Mouse (Mus musculus) ES-Bruce4 (cell line): Measurements from ENCODE around the gene Gng4.

Experiments
- CTCF ChIP-seq: IDR thresholded peaks from one replicate; pipeline ENCODE4 v1.8.1; 2011; ENCODE audit warnings: low read depth, low read length
- EP300 ChIP-seq: IDR thresholded peaks from 2 replicates; pipeline ENCODE4 v1.6.1; 2011; ENCODE audit warnings: low read depth, low read length; ENCODE audit not compliant: insufficient read depth
- POLR2A ChIP-seq: IDR thresholded peaks from one replicate; pipeline ENCODE4 v1.8.1; 2011; ENCODE audit warnings: low read length; ENCODE audit not compliant: insufficient read depth

DNA sequence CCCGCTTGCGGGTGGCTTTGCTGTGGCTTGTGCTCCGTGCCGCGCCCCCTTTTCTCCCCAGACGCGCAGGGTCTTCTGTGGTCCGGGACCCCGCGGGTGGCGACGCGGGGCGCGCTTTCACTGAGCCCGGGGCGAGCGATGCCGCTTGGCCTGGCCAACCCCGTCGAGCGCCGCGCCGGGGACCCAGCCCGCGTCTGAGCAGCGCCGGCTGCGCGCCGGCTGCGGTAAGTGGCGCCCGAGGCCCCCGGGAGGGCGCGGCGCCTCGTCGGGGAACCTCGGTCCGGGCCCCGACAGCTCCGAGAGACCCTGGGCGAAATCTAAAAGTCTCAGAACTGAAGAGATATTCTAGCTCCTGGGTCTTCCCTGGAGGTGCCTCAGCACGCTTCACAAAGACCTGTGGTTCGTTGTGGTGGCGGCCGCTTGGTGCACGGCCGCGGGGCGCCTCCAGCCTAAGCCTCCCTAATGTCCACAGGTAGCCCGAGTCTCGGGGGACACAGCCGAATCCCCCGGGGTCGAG is 619 bp downstream of the Gng4 start:
- no peak for TF ChIP-seq CTCF
- no peak for TF ChIP-seq POLR2A
- TF ChIP-seq EP300: no peak
